Mouse (Mus musculus): ENCODE results near the gene Tas2r143.

DNA sequence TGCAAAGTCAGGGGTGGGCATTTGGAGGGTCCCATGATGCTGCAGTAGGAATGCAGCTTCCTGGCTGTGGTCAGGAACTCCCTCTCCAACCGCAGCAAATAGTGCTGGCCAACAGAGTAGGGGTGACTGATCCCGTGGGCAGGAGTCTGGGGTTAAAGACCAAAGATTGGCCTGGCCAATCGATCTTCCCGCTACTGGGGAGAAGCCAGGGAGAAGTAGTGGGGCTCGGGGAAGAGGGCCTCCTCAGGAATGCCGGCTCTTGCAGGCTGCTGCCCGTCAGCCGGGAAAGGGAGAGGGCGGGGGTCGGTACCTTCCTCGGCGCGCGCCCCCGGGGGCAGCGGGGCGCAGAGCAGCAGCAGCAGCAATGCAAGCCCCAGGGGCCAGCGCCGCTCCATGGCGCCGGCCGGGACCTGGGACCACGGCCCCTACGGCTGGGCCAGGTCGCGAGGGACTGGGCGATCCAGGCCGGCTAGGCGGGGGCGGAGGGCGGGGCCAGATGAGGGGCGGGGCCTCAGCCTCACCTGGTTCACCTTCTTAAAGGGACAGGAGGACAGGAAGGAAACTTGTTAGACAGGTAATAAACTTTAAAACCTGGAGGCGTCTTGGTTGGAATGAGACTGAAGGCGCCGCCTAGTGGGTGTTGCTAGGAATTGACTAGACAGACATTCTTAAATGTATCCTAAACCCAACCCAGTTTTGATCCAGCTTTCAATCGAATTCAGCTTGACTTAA lies 27.1 kb upstream of the Tas2r143 start, which contains the start of gene Epha1:
- TF ChIP-seq POLR2A (IDR thresholded peaks at IDR 0.05; ENCODE audit: low read depth, low read length) (no peak), CTCF (IDR thresholded peaks at IDR 0.05; ENCODE audit: extremely low read depth, insufficient read depth, insufficient read length, insufficient replicate concordance) (no peak)

Measured in spleen, adult 2 months (tissue).